Mouse (Mus musculus) embryo, embryonic 11.5 days (tissue): ENCODE measurements around the gene Stk10.

Experiments used
- DNase-seq: peaks from one replicate; pipeline ENCODE4 v3.0.0-alpha.2; 2012; ENCODE audit warnings: low read depth, low spot score

The Stk10 gene

GRCm38 (mm10) chr11:32550102-32550501 lies 17.0 kb downstream of the Stk10 start:
- DNase-seq: no peak

- no peak for DNase-seq
These were observed 18.0 kb downstream of the Stk10 start for GRCm38 (mm10) chr11:32551056-32551455.

GRCm38 (mm10) chr11:32551579-32552297 lies 18.6 kb downstream of the Stk10 start:
- no peak for DNase-seq

GRCm38 (mm10) chr11:32552401-32553090 lies 19.4 kb downstream of the Stk10 start:
- DNase-seq: no peak

- no peak for DNase-seq
These were observed 20.4 kb downstream of the Stk10 start for GRCm38 (mm10) chr11:32553311-32554140.

- DNase-seq: no peak
These were observed 21.3 kb downstream of the Stk10 start for GRCm38 (mm10) chr11:32554141-32555091.

GRCm38 (mm10) chr11:32555103-32555689 lies 22.1 kb downstream of the Stk10 start:
- DNase-seq: no peak

- no peak for DNase-seq
These were observed 23.4 kb downstream of the Stk10 start for GRCm38 (mm10) chr11:32556333-32556990.

- no peak for DNase-seq
These were observed 24.9 kb downstream of the Stk10 start for GRCm38 (mm10) chr11:32558026-32558425.

GRCm38 (mm10) chr11:32558677-32559076 lies 25.6 kb downstream of the Stk10 start:
- no peak for DNase-seq

- DNase-seq: no peak
These were observed 27.1 kb downstream of the Stk10 start for GRCm38 (mm10) chr11:32560015-32560770.

GRCm38 (mm10) chr11:32561465-32562355 lies 28.6 kb downstream of the Stk10 start:
- no peak for DNase-seq

- no peak for DNase-seq
These were observed 29.6 kb downstream of the Stk10 start for GRCm38 (mm10) chr11:32562706-32563105.

GRCm38 (mm10) chr11:32563660-32564059 lies 30.6 kb downstream of the Stk10 start:
- DNase-seq: no peak

- DNase-seq: no peak
These were observed 31.5 kb downstream of the Stk10 start for GRCm38 (mm10) chr11:32564629-32565028.

- DNase-seq: no peak
These were observed 32.0 kb downstream of the Stk10 start for GRCm38 (mm10) chr11:32565088-32565487.

- DNase-seq: no peak
These were observed 33.1 kb downstream of the Stk10 start for GRCm38 (mm10) chr11:32566184-32566583.
